Mouse (Mus musculus): Measurements from ENCODE around the gene Aox3. TPM values are rescaled to one million over a fixed set of nuclear protein-coding genes. Genes with fewer than 3 reads are reported as not detected.

The Aox3 gene
- polyA plus RNA-seq, 1 experiment, result 0.03 TPM

DNA sequence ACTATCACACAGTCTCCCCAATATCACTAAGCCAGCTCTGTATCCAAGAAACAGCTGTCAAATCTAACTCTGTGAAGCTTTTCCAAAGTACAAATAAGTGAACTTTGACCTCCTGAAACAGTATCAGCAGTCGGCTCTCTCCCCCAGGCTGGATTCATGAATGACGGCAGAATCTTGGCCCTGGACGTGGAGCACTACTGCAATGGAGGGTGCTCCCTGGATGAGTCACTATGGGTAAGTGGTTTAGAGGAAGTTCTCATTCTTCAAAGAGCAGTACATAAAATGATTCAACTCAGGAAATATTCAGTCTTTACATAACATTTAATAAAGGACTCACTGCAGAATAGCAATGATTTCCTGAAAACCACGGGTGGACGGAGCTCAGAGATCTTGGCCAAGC lies 31.6 kb upstream of the Aox3 start:
- Histone ChIP-seq H3K36me3 (ENCODE audit: control insufficient read depth, insufficient read depth, low read length) (no peaks in the 10 kb centered on the region), H3K27me3 (ENCODE audit: control insufficient read depth, insufficient read depth, low read length) (no peaks in the 10 kb centered on the region), H3K27ac (ENCODE audit: insufficient read depth, low read depth, low read length) (no peak overlapping the region), H3K4me1 (ENCODE audit: control insufficient read depth, insufficient read depth, insufficient read length, low read length) (no peaks in the 10 kb centered on the region), H3K4me3 (ENCODE audit: low read depth, low read length) (no peak overlapping the region)
- WGBS, result 43% methylated on average over 5 of the region's 5 CpGs
- TF ChIP-seq CTCF (IDR thresholded peaks at IDR 0.05; ENCODE audit: extremely low read depth, insufficient read length, insufficient replicate concordance, low read depth, low read length) (no peak), POLR2A (IDR thresholded peaks at IDR 0.05; ENCODE audit: low read depth, low read length) (no peak)

- no peak overlapping the region for H3K27ac ChIP-seq (ENCODE audit: insufficient read depth, low read depth, low read length)
- 58% methylated on average over 5 of the region's 5 CpGs for WGBS
- TF ChIP-seq CTCF (IDR thresholded peaks at IDR 0.05; ENCODE audit: extremely low read depth, insufficient read length, insufficient replicate concordance, low read depth, low read length), result no peak
- no peak for TF ChIP-seq POLR2A (IDR thresholded peaks at IDR 0.05; ENCODE audit: low read depth, low read length)
Measured at GRCm38 (mm10) chr1:58089316-58089715, 23.6 kb upstream of the Aox3 start.

GRCm38 (mm10) chr1:58090191-58090590 lies 22.7 kb upstream of the Aox3 start:
- TF ChIP-seq CTCF (IDR thresholded peaks at IDR 0.05; ENCODE audit: extremely low read depth, insufficient read length, insufficient replicate concordance, low read depth, low read length) (no peak), POLR2A (IDR thresholded peaks at IDR 0.05; ENCODE audit: low read depth, low read length) (no peak)
- no peaks in the 10 kb centered on the region for H3K36me3 ChIP-seq (ENCODE audit: control insufficient read depth, insufficient read depth, low read length)
- no peaks in the 10 kb centered on the region for H3K4me1 ChIP-seq (ENCODE audit: control insufficient read depth, insufficient read depth, insufficient read length, low read length)
- H3K27me3 ChIP-seq (ENCODE audit: control insufficient read depth, insufficient read depth, low read length), result no peaks in the 10 kb centered on the region
- H3K4me3 ChIP-seq (ENCODE audit: low read depth, low read length), result no peak overlapping the region
- no peak overlapping the region for H3K27ac ChIP-seq (ENCODE audit: insufficient read depth, low read depth, low read length)
- WGBS, result 81% methylated on average over 4 of the region's 4 CpGs

More at GRCm38 (mm10) chr1:58089316-58089715, 23.6 kb upstream of the Aox3 start:
- H3K4me3 ChIP-seq (ENCODE audit: low read depth, low read length), result no peak overlapping the region
- no peaks in the 10 kb centered on the region for H3K36me3 ChIP-seq (ENCODE audit: control insufficient read depth, insufficient read depth, low read length)
- H3K27me3 ChIP-seq (ENCODE audit: control insufficient read depth, insufficient read depth, low read length), result no peaks in the 10 kb centered on the region
- no peaks in the 10 kb centered on the region for H3K4me1 ChIP-seq (ENCODE audit: control insufficient read depth, insufficient read depth, insufficient read length, low read length)

DNA sequence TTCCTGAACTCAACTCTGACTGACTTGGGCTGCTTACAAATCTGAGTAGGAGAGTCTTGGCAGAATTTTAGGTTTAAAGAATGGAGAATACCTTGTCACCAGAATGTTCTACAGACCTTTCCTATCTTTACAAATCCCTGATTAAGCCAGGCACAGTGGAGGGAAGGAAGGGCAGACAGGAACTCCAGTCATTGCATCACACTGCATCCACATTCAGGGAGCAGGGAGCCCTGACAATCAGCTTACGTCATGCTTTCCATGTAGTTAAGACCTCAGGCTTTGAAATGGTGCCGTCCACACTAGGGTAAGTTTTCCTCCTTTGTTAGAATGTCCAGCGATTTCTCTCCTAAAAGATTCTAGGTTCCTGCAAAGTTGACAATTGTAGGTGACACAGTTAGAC lies 21.7 kb upstream of the Aox3 start:
- Histone ChIP-seq H3K27me3 (ENCODE audit: control insufficient read depth, insufficient read depth, low read length) (no peaks in the 10 kb centered on the region), H3K36me3 (ENCODE audit: control insufficient read depth, insufficient read depth, low read length) (no peaks in the 10 kb centered on the region), H3K4me1 (ENCODE audit: control insufficient read depth, insufficient read depth, insufficient read length, low read length) (no peaks in the 10 kb centered on the region), H3K27ac (ENCODE audit: insufficient read depth, low read depth, low read length) (no peak overlapping the region), H3K4me3 (ENCODE audit: low read depth, low read length) (no peak overlapping the region)
- 79% methylated on average over 3 of the region's 3 CpGs for WGBS
- TF ChIP-seq CTCF (IDR thresholded peaks at IDR 0.05; ENCODE audit: extremely low read depth, insufficient read length, insufficient replicate concordance, low read depth, low read length) (no peak), POLR2A (IDR thresholded peaks at IDR 0.05; ENCODE audit: low read depth, low read length) (no peak)

- WGBS, result 67% methylated on average over 2 of the region's 2 CpGs
- Histone ChIP-seq H3K27me3 (ENCODE audit: control insufficient read depth, insufficient read depth, low read length) (no peaks in the 10 kb centered on the region), H3K4me3 (ENCODE audit: low read depth, low read length) (no peak overlapping the region), H3K4me1 (ENCODE audit: control insufficient read depth, insufficient read depth, insufficient read length, low read length) (no peaks in the 10 kb centered on the region), H3K27ac (ENCODE audit: insufficient read depth, low read depth, low read length) (no peak overlapping the region), H3K36me3 (ENCODE audit: control insufficient read depth, insufficient read depth, low read length) (no peaks in the 10 kb centered on the region)
- TF ChIP-seq CTCF (IDR thresholded peaks at IDR 0.05; ENCODE audit: extremely low read depth, insufficient read length, insufficient replicate concordance, low read depth, low read length) (no peak), POLR2A (IDR thresholded peaks at IDR 0.05; ENCODE audit: low read depth, low read length) (no peak)
Measured at GRCm38 (mm10) chr1:58091992-58092560, 20.9 kb upstream of the Aox3 start.

DNA sequence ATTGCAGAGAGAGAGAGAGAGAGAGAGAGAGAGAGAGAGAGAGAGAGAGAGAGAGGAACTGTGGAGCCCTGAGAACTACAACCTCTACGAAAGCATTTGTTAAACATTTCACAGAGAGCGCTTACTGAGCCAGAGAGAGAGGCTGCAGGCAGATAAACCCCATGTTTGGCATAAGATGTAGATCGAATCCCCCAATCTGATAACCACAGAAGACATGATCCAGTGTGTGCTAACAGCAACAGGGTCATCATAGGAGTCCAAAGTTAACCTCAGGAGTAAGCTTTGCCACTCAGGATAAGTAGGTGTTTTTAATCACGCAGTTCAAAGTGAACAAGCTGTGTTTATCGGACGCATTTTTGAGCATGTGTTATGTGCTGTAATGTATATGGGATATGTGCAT lies 15.6 kb upstream of the Aox3 start:
- Histone ChIP-seq H3K27me3 (ENCODE audit: control insufficient read depth, insufficient read depth, low read length) (no peaks in the 10 kb centered on the region), H3K4me3 (ENCODE audit: low read depth, low read length) (no peak overlapping the region), H3K27ac (ENCODE audit: insufficient read depth, low read depth, low read length) (no peak overlapping the region), H3K36me3 (ENCODE audit: control insufficient read depth, insufficient read depth, low read length) (no peaks in the 10 kb centered on the region), H3K4me1 (ENCODE audit: control insufficient read depth, insufficient read depth, insufficient read length, low read length) (no peaks in the 10 kb centered on the region)
- 77% methylated on average over 6 of the region's 6 CpGs for WGBS
- no peak for TF ChIP-seq POLR2A (IDR thresholded peaks at IDR 0.05; ENCODE audit: low read depth, low read length)
- TF ChIP-seq CTCF (IDR thresholded peaks at IDR 0.05; ENCODE audit: extremely low read depth, insufficient read length, insufficient replicate concordance, low read depth, low read length), result no peak

DNA sequence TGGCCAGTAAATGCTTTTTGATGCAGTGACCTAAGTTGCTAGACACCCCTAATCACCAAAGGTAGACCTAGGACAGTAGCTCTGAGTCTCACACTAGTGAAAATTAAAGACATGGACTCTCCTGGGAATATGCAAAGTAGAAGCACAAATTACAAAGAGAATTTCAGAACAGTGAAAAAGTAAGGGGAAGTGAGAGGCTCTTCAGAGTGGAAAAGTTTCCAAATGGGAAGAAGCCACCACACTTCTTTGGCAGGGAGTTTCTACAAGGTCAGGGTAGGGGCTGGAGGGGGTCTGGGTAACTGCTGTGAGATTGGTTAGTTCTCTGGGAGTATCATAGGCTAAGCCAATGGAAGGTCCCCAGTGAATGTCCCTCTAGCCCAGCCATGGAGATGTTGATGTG lies 13.8 kb upstream of the Aox3 start:
- H3K4me3 ChIP-seq (ENCODE audit: low read depth, low read length), result no peak overlapping the region
- H3K27ac ChIP-seq (ENCODE audit: insufficient read depth, low read depth, low read length), result no peak overlapping the region
- no peaks in the 10 kb centered on the region for H3K4me1 ChIP-seq (ENCODE audit: control insufficient read depth, insufficient read depth, insufficient read length, low read length)
- no peaks in the 10 kb centered on the region for H3K36me3 ChIP-seq (ENCODE audit: control insufficient read depth, insufficient read depth, low read length)
- no peaks in the 10 kb centered on the region for H3K27me3 ChIP-seq (ENCODE audit: control insufficient read depth, insufficient read depth, low read length)
- TF ChIP-seq CTCF (IDR thresholded peaks at IDR 0.05; ENCODE audit: extremely low read depth, insufficient read length, insufficient replicate concordance, low read depth, low read length) (no peak), POLR2A (IDR thresholded peaks at IDR 0.05; ENCODE audit: low read depth, low read length) (no peak)

Measured in small intestine, adult 2 months (tissue).